Mouse (Mus musculus) cerebellum, adult 2 months (tissue): Measurements from ENCODE around the gene Mrpl30.

ENCODE experiments used
- CTCF ChIP-seq: fragments of 200-500 bp; IDR thresholded peaks from 2 replicates; pipeline ENCODE4 v1.5.1; 2011; ENCODE audit warnings: low read depth, mild to moderate bottlenecking, control low read depth, low read length, moderate library complexity, borderline replicate concordance; ENCODE audit not compliant: insufficient read depth
- POLR2A ChIP-seq: fragments of 200-500 bp; IDR thresholded peaks from 2 replicates; pipeline ENCODE4 v1.6.1; 2011; ENCODE audit warnings: low read length, control low read depth, borderline replicate concordance; ENCODE audit not compliant: insufficient read depth

DNA sequence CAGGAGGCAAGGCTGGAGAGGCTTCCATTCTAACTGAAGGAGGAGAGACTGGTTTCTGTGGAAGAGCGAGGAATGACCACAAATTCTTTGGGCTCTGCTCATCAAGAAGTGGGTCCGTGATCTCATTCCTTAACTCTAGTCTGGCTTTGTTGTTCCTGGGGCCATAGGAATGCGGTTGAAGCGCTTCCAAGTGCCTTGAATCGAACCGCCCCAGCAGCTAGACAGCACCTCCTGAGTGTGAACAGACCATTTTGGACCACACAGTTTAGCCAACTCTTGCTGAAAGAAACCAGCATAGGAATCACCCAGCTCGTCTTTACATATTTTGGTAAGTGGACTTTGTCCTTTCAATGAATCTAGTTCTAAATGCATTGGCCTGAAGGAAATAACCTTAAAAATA is 18.6 kb upstream of the Mrpl30 start, which contains the start of gene Lipt1:
- TF ChIP-seq CTCF (no peak), POLR2A (no peak)
